Mouse (Mus musculus) heart, postnatal 0 days (tissue): ENCODE data around the gene Ecsit. TPM values are rescaled to one million over a fixed set of nuclear protein-coding genes. Genes with fewer than 3 reads are reported as not detected.

ENCODE experiments used
- ATAC-seq: fragments of 200-750 bp; cut with Nextera tagmentation; 2 replicates; pipeline ENCODE4 v1.8.0; 2017; ENCODE audit warnings: low read depth, moderate number of reproducible peaks, moderate library complexity; ENCODE audit not compliant: insufficient read depth
- DNase-seq: peaks from one replicate; pipeline ENCODE4 v3.0.0-alpha.2; 2016; ENCODE audit warnings: low spot score
- H3K27ac ChIP-seq: fragments of 300-500 bp; sonication (generic); 2 replicates; pipeline ENCODE4 v1.5.1; 2014; ENCODE audit warnings: low read depth, mild to moderate bottlenecking
- H3K27me3 ChIP-seq: fragments of 300-500 bp; sonication (generic); 2 replicates; pipeline ENCODE4 v1.6.1; 2014; ENCODE audit warnings: low read length, mixed read lengths; ENCODE audit not compliant: control insufficient read depth, insufficient read depth
- H3K36me3 ChIP-seq: fragments of 300-500 bp; sonication (generic); replicated peaks from 2 replicates; pipeline ENCODE4 v1.6.1; 2014; ENCODE audit warnings: low read length, mixed read lengths; ENCODE audit not compliant: control insufficient read depth, insufficient read depth
- H3K4me1 ChIP-seq: fragments of 300-500 bp; sonication (generic); 2 replicates; pipeline ENCODE4 v1.6.1; 2014; ENCODE audit warnings: antibody characterized with exemption; ENCODE audit not compliant: control insufficient read depth, insufficient read depth
- H3K4me2 ChIP-seq: fragments of 300-500 bp; sonication (generic); 2 replicates; pipeline ENCODE4 v1.6.1; 2014; ENCODE audit warnings: low read depth, mild to moderate bottlenecking, low read length, moderate library complexity
- H3K4me3 ChIP-seq: fragments of 300-500 bp; sonication (generic); 2 replicates; pipeline ENCODE4 v1.5.1; 2014; ENCODE audit warnings: low read depth, low read length
- H3K9ac ChIP-seq: fragments of 300-500 bp; sonication (generic); replicated peaks from 2 replicates; pipeline ENCODE4 v1.6.1; 2014; ENCODE audit warnings: low read depth, low read length, mixed read lengths
- H3K9me3 ChIP-seq: fragments of 300-500 bp; sonication (generic); replicated peaks from 2 replicates; pipeline ENCODE4 v1.6.1; 2016; ENCODE audit warnings: low read length; ENCODE audit not compliant: control insufficient read depth
- CTCF ChIP-seq: IDR thresholded peaks from 2 replicates; pipeline ENCODE4 v1.5.1; 2016; ENCODE audit warnings: antibody characterized with exemption, control low read depth, low read depth
- EP300 ChIP-seq: IDR thresholded peaks from 2 replicates; pipeline ENCODE4 v1.6.1; 2016; ENCODE audit warnings: antibody characterized with exemption, low read depth
- WGBS: fragments of 180-500 bp; shearing (Covaris S2); extraction: QIAGEN DNeasy Blood & Tissue Kit; methylation state at CpG from one replicate; pipeline ENCODE4 v1.1.7; 2014; 5-methylcytosine and 5-hydroxymethylcytosine counted together
- polyA plus RNA-seq: library from polyadenylated mRNA; unstranded; fragments of >200 nt; fragmentation: Nextera tagmentation; extraction: Ambion mirVana; gene quantifications from 2 replicates; pipeline ENCODE4 v1.2.1, GENCODE M21; 2015
- total RNA-seq: library from RNA; depleted of rRNA; stranded (reverse); fragments of >200 nt; gene quantifications from 2 replicates; pipeline ENCODE4 v1.2.3, GENCODE M21; 2014; ENCODE audit warnings: low replicate concordance

Gene Ecsit
- total and polyA plus RNA-seq, 2 experiments from 2014 or later, result 82.0 to 138 TPM

- H3K4me1 ChIP-seq, result 0 out of 2 replicates have a peak, but pooled peaks cover 11% of the 10 kb centered on the region
- peak overlapping the region; percentile 37 for H3K9ac ChIP-seq
- peak overlapping the region; percentile 48 for H3K4me2 ChIP-seq
- no peak for DNase-seq
- H3K36me3 ChIP-seq, result no peaks in the 10 kb centered on the region
- 0 out of 2 replicates have a peak, but pooled peaks cover 3% of the 10 kb centered on the region for H3K27me3 ChIP-seq
- under 1% methylated on average over 18 of the region's 18 CpGs for whole genome bisulfite sequencing
- no peak for TF ChIP-seq CTCF
- no peak for TF ChIP-seq EP300
- ATAC-seq, result 0 out of 2 replicates have a peak, but pooled peaks have one; percentile 27
- H3K9me3 ChIP-seq, result no peaks in the 10 kb centered on the region
- peak overlapping the region; percentile 32 for H3K4me3 ChIP-seq
- H3K27ac ChIP-seq, result peak overlapping the region; percentile 38
These were observed 14.7 kb upstream of the Ecsit start for GRCm38 (mm10) chr9:22099922-22100321.

DNA sequence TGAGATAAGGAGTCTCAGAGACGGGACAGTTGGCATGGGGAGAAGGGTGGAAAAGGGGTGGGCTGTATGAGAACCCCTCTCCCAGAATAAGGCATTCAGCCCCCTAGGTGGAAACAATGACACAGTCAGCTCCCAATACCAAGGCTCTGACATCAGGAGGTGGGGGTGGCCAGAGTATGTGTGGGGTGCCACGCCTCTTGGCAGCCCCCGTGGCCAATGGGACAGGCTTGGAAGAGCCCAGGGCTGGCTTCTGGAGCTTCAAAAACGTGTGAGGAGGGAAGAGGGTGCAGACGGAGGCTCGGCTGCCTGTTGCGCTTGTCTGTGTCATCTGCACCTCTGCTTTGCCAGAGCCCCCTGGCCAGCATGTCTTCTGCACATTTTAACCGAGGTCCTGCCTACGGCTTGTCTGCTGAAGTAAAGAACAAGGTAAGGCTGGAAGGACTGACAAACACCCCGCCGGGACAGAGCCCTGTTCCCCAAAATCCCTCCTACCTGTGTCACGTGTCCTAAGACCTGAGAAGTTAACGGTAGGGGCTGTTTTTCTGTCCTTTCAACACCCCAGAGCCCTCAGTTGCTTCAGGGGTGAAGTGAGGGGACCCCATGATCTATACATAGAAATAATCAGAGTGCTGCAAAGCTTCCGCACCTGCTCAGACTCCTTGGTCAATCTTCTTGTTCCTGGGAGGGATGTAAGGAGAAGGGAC lies 13.9 kb upstream of the Ecsit start, which contains the start of gene Cnn1:
Gene Cnn1 (plus strand): TSS at position 224 of the 704 bp plus-strand sequence.
- peak within 1 kb of the TSS; percentile 38; the same call in 1 of the 2 replicates for H3K27ac ChIP-seq
- 0 out of 2 replicates have a peak, but pooled peaks cover 3% of the 10 kb centered on the region for H3K27me3 ChIP-seq
- 0 out of 2 replicates have a peak, but pooled peaks cover 11% of the 10 kb centered on the region for H3K4me1 ChIP-seq
- H3K36me3 ChIP-seq, result no peaks in the 10 kb centered on the region
- H3K9me3 ChIP-seq, result no peaks in the 10 kb centered on the region
- no peak for TF ChIP-seq EP300
- no peak for TF ChIP-seq CTCF
- peak within 1 kb of the TSS; percentile 48 for H3K4me2 ChIP-seq
- ATAC-seq, result peak; percentile 50; the same call in 1 of the 2 replicates
- H3K4me3 ChIP-seq, result peak within 1 kb of the TSS; percentile 32
- DNase-seq, result no peak
- WGBS, result 4% methylated on average over 14 of the region's 14 CpGs
- H3K9ac ChIP-seq, result peak within 1 kb of the TSS; percentile 37

DNA sequence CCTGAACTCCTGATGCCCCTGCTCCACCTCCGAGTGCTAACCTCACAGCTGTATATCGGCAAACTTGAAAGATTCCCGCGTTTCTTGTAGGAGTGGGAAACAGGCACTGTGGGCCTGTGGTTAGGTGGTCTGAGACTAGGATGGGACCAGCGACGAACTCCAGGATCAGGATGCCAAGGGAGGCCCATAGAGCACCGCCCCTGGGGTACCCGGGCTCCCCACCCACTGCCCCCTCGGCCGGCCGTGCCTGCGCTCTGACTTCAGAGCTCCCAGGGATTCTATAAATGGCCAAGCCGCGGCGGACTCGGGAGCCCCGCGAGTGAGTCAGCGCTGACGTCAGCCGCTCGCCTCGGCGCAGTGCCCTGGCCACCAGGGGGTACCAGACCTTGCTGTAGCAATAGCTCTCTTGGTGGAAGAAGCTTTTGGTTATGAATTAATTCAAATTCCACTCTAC lies 10.6 kb upstream of the Ecsit start:
- H3K4me1 ChIP-seq, result 0 out of 2 replicates have a peak, but pooled peaks cover 11% of the 10 kb centered on the region
- peak overlapping the region; percentile 30 for H3K9ac ChIP-seq
- under 1% methylated on average over 24 of the region's 24 CpGs for WGBS
- H3K27ac ChIP-seq, result no peak overlapping the region
- H3K4me2 ChIP-seq, result peak overlapping the region; percentile 68
- H3K4me3 ChIP-seq, result peak overlapping the region; percentile 40
- ATAC-seq (peak; percentile 82), DNase-seq (peak; percentile 60)
- TF ChIP-seq EP300, result no peak
- TF ChIP-seq CTCF, result peak; percentile 71
- 0 out of 2 replicates have a peak, but pooled peaks cover 3% of the 10 kb centered on the region for H3K27me3 ChIP-seq
- no peaks in the 10 kb centered on the region for H3K9me3 ChIP-seq
- no peaks in the 10 kb centered on the region for H3K36me3 ChIP-seq

- Histone ChIP-seq H3K27me3 (no peaks in the 10 kb centered on the region), H3K4me3 (no peak overlapping the region), H3K4me1 (0 out of 2 replicates have a peak, but pooled peaks cover 5% of the 10 kb centered on the region), H3K4me2 (no peak overlapping the region), H3K36me3 (no peaks in the 10 kb centered on the region), H3K9me3 (no peaks in the 10 kb centered on the region), H3K9ac (no peak overlapping the region), H3K27ac (no peak overlapping the region)
- TF ChIP-seq EP300 (no peak), CTCF (no peak)
- DNase-seq (no peak), ATAC-seq (no peak)
- 89% methylated on average over 6 of the region's 6 CpGs for WGBS
These were observed 7.5 kb upstream of the Ecsit start for GRCm38 (mm10) chr9:22092746-22093145.

DNA sequence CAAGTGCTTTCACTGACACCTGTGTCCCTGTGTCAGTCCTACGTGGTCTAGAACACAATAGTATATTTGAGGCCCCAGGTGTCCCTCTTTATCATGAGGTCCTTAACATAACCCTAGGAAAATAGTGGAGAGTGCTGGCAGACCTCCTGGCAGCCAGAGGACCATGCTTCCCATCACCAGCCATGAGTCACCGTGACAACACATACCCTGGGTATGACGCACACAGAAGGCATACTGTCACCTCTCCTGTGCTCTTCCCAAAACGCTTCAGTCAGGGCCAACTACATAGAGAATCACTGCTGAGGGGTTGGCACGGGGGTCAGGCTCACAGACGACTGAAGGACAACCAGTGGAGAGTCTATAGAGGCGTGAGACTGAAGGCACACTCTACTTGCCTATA lies 4.7 kb upstream of the Ecsit start:
- 61% methylated on average over 7 of the region's 7 CpGs for WGBS
- peak overlapping the region; percentile 3; the same call in 1 of the 2 replicates for H3K27ac ChIP-seq
- no peak overlapping the region for H3K4me2 ChIP-seq
- 0 out of 2 replicates have a peak, but pooled peaks cover 6% of the 10 kb centered on the region for H3K4me1 ChIP-seq
- H3K9ac ChIP-seq, result no peak overlapping the region
- no peak for DNase-seq
- no peak for TF ChIP-seq CTCF
- H3K9me3 ChIP-seq, result no peaks in the 10 kb centered on the region
- no peak for ATAC-seq
- H3K27me3 ChIP-seq, result no peaks in the 10 kb centered on the region
- no peaks in the 10 kb centered on the region for H3K36me3 ChIP-seq
- H3K4me3 ChIP-seq, result no peak overlapping the region
